Mouse (Mus musculus) liver, embryonic 14.5 days (tissue): ENCODE measurements around the gene Tspo.

Experiments used
- CTCF ChIP-seq: IDR thresholded peaks from 2 replicates; pipeline ENCODE4 v1.5.1; 2016; ENCODE audit warnings: antibody characterized with exemption, low read depth, control low read depth
- EP300 ChIP-seq: IDR thresholded peaks from 2 replicates; pipeline ENCODE4 v1.6.1; 2016; ENCODE audit warnings: antibody characterized with exemption, low read depth

DNA sequence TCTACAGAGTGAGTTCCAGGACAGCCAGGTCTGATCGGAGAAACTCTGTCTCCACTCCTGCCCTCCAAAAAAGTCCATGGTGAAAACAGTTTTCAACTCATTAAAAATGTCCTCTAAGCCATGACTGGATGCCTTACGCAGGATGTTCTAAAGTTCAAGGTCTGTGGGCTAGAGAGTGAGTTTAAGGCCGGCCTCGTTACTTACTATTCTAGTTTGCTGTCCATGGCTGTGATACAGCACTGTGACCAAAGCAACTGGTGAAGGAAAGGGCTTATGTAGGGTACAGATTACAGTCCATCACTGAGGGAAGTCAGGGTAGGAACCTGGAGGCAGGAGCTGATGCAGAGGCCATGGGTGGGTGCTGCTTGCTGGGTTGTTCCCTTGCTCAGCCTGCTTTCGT lies 5.2 kb downstream of the Tspo start:
- TF ChIP-seq CTCF, result no peak
- no peak for TF ChIP-seq EP300
